Mouse (Mus musculus) ES-Bruce4 (cell line): Measurements from ENCODE around the gene Ece1.

ENCODE experiments used
- EP300 ChIP-seq: IDR thresholded peaks from 2 replicates; pipeline ENCODE4 v1.6.1; 2011; ENCODE audit warnings: low read depth, low read length; ENCODE audit not compliant: insufficient read depth
- POLR2A ChIP-seq: IDR thresholded peaks from one replicate; pipeline ENCODE4 v1.8.1; 2011; ENCODE audit warnings: low read length; ENCODE audit not compliant: insufficient read depth

GRCm38 (mm10) chr4:137882663-137883062 lies 20.6 kb downstream of the Ece1 start:
- TF ChIP-seq EP300 = peak; percentile 30; the same call in 1 of the 2 replicates
- no peak for TF ChIP-seq POLR2A
